Mouse (Mus musculus) liver, embryonic 11.5 days (tissue): ENCODE data around the gene Trpv4. TPM values are rescaled to one million over a fixed set of nuclear protein-coding genes. Genes with fewer than 3 reads are reported as not detected.
A peak's percentile ranks its signal among the peaks of the same experiment; 100 is the strongest.

ENCODE experiments used
- ATAC-seq: fragments of 200-750 bp; cut with Nextera tagmentation; replicated peaks from 2 replicates; pipeline ENCODE4 v1.8.0; 2017; ENCODE audit warnings: moderate number of reproducible peaks, mild to moderate bottlenecking, moderate TSS enrichment, moderate library complexity; ENCODE audit not compliant: low FRiP score
- DNase-seq: peaks from one replicate; pipeline ENCODE4 v3.0.0-alpha.2; 2017; ENCODE audit warnings: low spot score
- H3K27ac ChIP-seq: fragments of 300-500 bp; sonication (generic); 2 replicates; pipeline ENCODE4 v1.5.1; 2014; ENCODE audit warnings: mild to moderate bottlenecking, low read depth, low read length, control low read depth
- H3K27me3 ChIP-seq: fragments of 300-500 bp; sonication (generic); replicated peaks from 2 replicates; pipeline ENCODE4 v1.6.1; 2014; ENCODE audit warnings: low read length, mixed read lengths; ENCODE audit not compliant: control insufficient read depth, insufficient read depth
- H3K36me3 ChIP-seq: fragments of 300-500 bp; sonication (generic); 2 replicates; pipeline ENCODE4 v1.6.1; 2014; ENCODE audit warnings: mild to moderate bottlenecking, low read length, moderate library complexity, mixed read lengths; ENCODE audit not compliant: control insufficient read depth, insufficient read depth
- H3K4me1 ChIP-seq: fragments of 300-500 bp; sonication (generic); replicated peaks from 2 replicates; pipeline ENCODE4 v1.6.1; 2014; ENCODE audit warnings: low read length, mixed read lengths; ENCODE audit not compliant: control insufficient read depth, insufficient read depth
- H3K4me2 ChIP-seq: fragments of 300-500 bp; sonication (generic); 2 replicates; pipeline ENCODE4 v1.6.1; 2014; ENCODE audit warnings: mild to moderate bottlenecking, control low read depth, moderate library complexity
- H3K4me3 ChIP-seq: fragments of 300-500 bp; sonication (generic); 2 replicates; pipeline ENCODE4 v1.5.1; 2014; ENCODE audit warnings: low read depth, low read length, control low read depth
- H3K9ac ChIP-seq: fragments of 300-500 bp; sonication (generic); 2 replicates; pipeline ENCODE4 v1.6.1; 2014; ENCODE audit warnings: low read depth, low read length, control low read depth
- H3K9me3 ChIP-seq: fragments of 300-500 bp; sonication (generic); 2 replicates; pipeline ENCODE4 v1.6.1; 2016; ENCODE audit warnings: low read length, inconsistent platforms, mixed read lengths; ENCODE audit not compliant: control insufficient read depth
- WGBS: fragments of 180-500 bp; shearing (Covaris S2); extraction: QIAGEN DNeasy Blood & Tissue Kit; methylation state at CpG from one replicate; pipeline ENCODE4 v1.1.7; 2014; 5-methylcytosine and 5-hydroxymethylcytosine counted together
- polyA plus RNA-seq: library from polyadenylated mRNA; unstranded; fragments of >200 nt; fragmentation: Nextera tagmentation; extraction: Ambion mirVana; gene quantifications from 2 replicates; pipeline ENCODE4 v1.2.1, GENCODE M21; 2014

Trpv4 gene
- polyA plus RNA-seq, 1 experiment from 2014 or later: 0.56 TPM

- H3K4me2 ChIP-seq: peak within 1 kb of the TSS; percentile 92
- no peaks in the 10 kb centered on the region for H3K36me3 ChIP-seq
- no peak within 1 kb of the TSS; the same call in 1 of the 2 replicates for H3K27ac ChIP-seq
- H3K9me3 ChIP-seq: no peaks in the 10 kb centered on the region
- WGBS: 4% methylated on average over 67 of the region's 75 CpGs
- no peaks in the 10 kb centered on the region for H3K27me3 ChIP-seq
- DNase-seq (peak; percentile 90), ATAC-seq (peak; percentile 96)
- H3K4me3 ChIP-seq: peak within 1 kb of the TSS; percentile 74
- peaks cover 13% of the 10 kb centered on the region for H3K4me1 ChIP-seq
- H3K9ac ChIP-seq: peak within 1 kb of the TSS; percentile 77
These were observed 32.7 kb upstream of the Trpv4 start, which contains the start of gene Gltp for GRCm38 (mm10) chr5:114690633-114691567. Gltp (minus strand) TSS chr5:114690984.

GRCm38 (mm10) chr5:114689700-114690366 lies 31.6 kb upstream of the Trpv4 start:
- 22% methylated on average over 16 of the region's 16 CpGs for WGBS
- no peaks in the 10 kb centered on the region for H3K36me3 ChIP-seq
- peaks cover 13% of the 10 kb centered on the region for H3K4me1 ChIP-seq
- peak overlapping the region; percentile 92 for H3K4me2 ChIP-seq
- H3K9me3 ChIP-seq: no peaks in the 10 kb centered on the region
- DNase-seq (peak; percentile 50), ATAC-seq (no peak)
- H3K4me3 ChIP-seq: peak overlapping the region; percentile 74
- peak overlapping the region; percentile 77 for H3K9ac ChIP-seq
- H3K27ac ChIP-seq: no peak overlapping the region; the same call in 1 of the 2 replicates
- no peaks in the 10 kb centered on the region for H3K27me3 ChIP-seq

- Histone ChIP-seq H3K9me3 (no peaks in the 10 kb centered on the region), H3K4me1 (peaks cover 13% of the 10 kb centered on the region), H3K27ac (no peak overlapping the region), H3K9ac (no peak overlapping the region), H3K27me3 (no peaks in the 10 kb centered on the region), H3K4me3 (no peak overlapping the region), H3K36me3 (no peaks in the 10 kb centered on the region), H3K4me2 (no peak overlapping the region)
- WGBS: 88% methylated on average over 13 of the region's 13 CpGs
- no peak for ATAC-seq
- no peak for DNase-seq
These were observed 30.5 kb upstream of the Trpv4 start for GRCm38 (mm10) chr5:114688703-114689102.

- Histone ChIP-seq H3K4me3 (no peak overlapping the region), H3K4me1 (peaks cover 13% of the 10 kb centered on the region), H3K9me3 (no peaks in the 10 kb centered on the region), H3K36me3 (no peaks in the 10 kb centered on the region), H3K27me3 (no peaks in the 10 kb centered on the region), H3K4me2 (no peak overlapping the region), H3K27ac (no peak overlapping the region), H3K9ac (no peak overlapping the region)
- DNase-seq: no peak
- no peak for ATAC-seq
These were observed 29.7 kb upstream of the Trpv4 start for GRCm38 (mm10) chr5:114687901-114688300.

GRCm38 (mm10) chr5:114686726-114687210 lies 28.5 kb upstream of the Trpv4 start:
- no peak overlapping the region for H3K4me2 ChIP-seq
- H3K27ac ChIP-seq: no peak overlapping the region
- WGBS: 75% methylated on average over 7 of the region's 7 CpGs
- DNase-seq (no peak), ATAC-seq (no peak)
- no peaks in the 10 kb centered on the region for H3K36me3 ChIP-seq
- no peak overlapping the region for H3K9ac ChIP-seq
- no peak overlapping the region for H3K4me3 ChIP-seq
- H3K9me3 ChIP-seq: no peaks in the 10 kb centered on the region
- H3K4me1 ChIP-seq: peaks cover 13% of the 10 kb centered on the region
- no peaks in the 10 kb centered on the region for H3K27me3 ChIP-seq

GRCm38 (mm10) chr5:114685986-114686385 lies 27.8 kb upstream of the Trpv4 start:
- WGBS: 89% methylated on average over 5 of the region's 5 CpGs
- Histone ChIP-seq H3K4me2 (no peak overlapping the region), H3K9me3 (no peaks in the 10 kb centered on the region), H3K36me3 (no peaks in the 10 kb centered on the region), H3K27ac (no peak overlapping the region), H3K27me3 (no peaks in the 10 kb centered on the region), H3K9ac (no peak overlapping the region), H3K4me1 (peaks cover 9% of the 10 kb centered on the region), H3K4me3 (no peak overlapping the region)
- ATAC-seq (no peak), DNase-seq (no peak)

GRCm38 (mm10) chr5:114681717-114682116 lies 23.5 kb upstream of the Trpv4 start:
- Histone ChIP-seq H3K4me1 (no peaks in the 10 kb centered on the region), H3K4me3 (no peak overlapping the region), H3K36me3 (no peaks in the 10 kb centered on the region), H3K9ac (no peak overlapping the region), H3K4me2 (no peak overlapping the region), H3K27me3 (no peaks in the 10 kb centered on the region), H3K27ac (no peak overlapping the region), H3K9me3 (no peaks in the 10 kb centered on the region)
- 82% methylated on average over 8 of the region's 8 CpGs for WGBS
- ATAC-seq: no peak
- no peak for DNase-seq

- 67% methylated on average over 19 of the region's 19 CpGs for WGBS
- H3K9ac ChIP-seq: no peak overlapping the region
- H3K9me3 ChIP-seq: no peaks in the 10 kb centered on the region
- H3K4me3 ChIP-seq: no peak overlapping the region
- no peak for ATAC-seq
- H3K4me1 ChIP-seq: no peaks in the 10 kb centered on the region
- no peaks in the 10 kb centered on the region for H3K27me3 ChIP-seq
- H3K36me3 ChIP-seq: no peaks in the 10 kb centered on the region
- no peak overlapping the region for H3K4me2 ChIP-seq
- DNase-seq: no peak
- no peak overlapping the region for H3K27ac ChIP-seq
These were observed 22.6 kb upstream of the Trpv4 start for GRCm38 (mm10) chr5:114680676-114681285.
